Mouse (Mus musculus): ENCODE measurements at regions not wholly inside any gene's neighbourhood (a gene's known extent, or its start where the extent isn't known, plus 50 kb on each side); places are given as distances from the start of the nearest gene placed in this dataset.

DNA sequence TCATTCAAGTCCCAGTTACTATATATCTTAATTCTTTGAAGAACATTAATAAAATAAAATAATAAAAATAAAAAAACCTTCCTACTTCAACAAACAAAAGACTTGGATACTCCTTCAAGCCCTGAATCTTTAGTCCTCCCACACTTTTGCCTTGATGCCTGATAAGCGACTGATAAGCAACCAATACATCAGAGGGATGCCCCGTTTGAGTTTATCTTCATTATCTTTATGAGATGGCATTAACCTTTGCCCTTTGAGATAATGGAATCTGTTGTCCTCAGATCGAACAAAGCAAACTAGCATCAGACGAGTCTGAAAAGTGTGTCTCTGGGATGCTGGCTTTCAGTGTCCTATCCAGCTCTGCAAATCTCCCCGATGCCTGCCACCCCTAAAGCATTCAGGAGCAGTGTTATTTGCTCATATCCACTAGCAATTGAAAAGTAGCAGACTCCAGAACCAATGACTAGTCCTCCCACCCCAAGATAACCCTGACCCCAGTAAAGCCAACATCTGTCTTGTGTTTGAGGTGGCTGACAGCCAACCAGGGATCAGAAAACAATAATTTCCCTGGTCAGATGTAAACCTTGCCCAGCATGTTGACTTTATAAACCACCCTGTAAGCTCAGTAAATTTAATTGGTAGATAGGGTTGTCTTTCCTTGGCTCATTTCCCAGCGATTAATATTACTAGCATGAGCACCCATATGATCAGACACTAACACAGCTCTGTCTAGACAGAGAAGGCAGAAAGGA lies 106.2 kb downstream of the Atp6ap1l start:
- TF ChIP-seq CTCF (IDR thresholded peaks at IDR 0.05; ENCODE audit: low read depth), result no peak
- TF ChIP-seq EP300 (optimal IDR thresholded peaks at IDR 0.05), result no peak

All from stomach, postnatal 0 days (tissue).